Comparison of ENCODE assay signal across 8 mouse cellular contexts in the genomic region with DNA sequence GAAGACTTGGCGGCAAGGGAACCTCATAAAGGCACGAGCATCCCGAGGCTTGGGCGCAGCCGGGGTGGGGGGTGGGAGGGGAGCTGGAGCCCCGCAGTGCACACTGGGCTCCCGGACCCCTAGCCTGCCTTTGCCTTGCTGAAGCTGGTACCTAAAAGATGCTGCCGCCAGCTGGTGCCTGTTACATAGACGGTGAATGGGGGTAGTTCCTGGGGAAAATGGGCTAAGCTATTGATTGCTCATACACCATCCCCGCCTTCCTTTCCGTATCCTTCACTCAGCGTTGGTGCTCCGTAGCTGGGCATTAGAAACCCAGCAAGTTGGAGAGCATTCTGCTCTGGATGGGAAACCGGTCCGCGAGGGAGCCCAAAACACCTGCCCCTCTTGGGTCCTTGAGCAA. TPM values are rescaled to one million over a fixed set of nuclear protein-coding genes. Genes with fewer than 3 reads are reported as not detected.
DNase-seq lines count a peak whose midpoint lies in the region; ATAC-seq and TF ChIP-seq lines count a peak whose summit lies in the region.

No protein-coding gene starts in this region.

- no peak for TF ChIP-seq POLR2A in thymus, adult 2 months (IDR thresholded peaks at IDR 0.05; ENCODE audit: control insufficient read depth, extremely low read depth, insufficient read depth, low read length, poor library complexity)

- CTCF ChIA-PET in Patski (lab: Charles Lee), result interaction anchor here (0.9 to 1.2 kb wide), 4 partner anchors 10 to 240 kb away, joined by 3 to 4 read pairs (median 3); no protein-coding TSS in a partner anchor

- peak overlapping the region; percentile 36; the same call in 1 of the 2 replicates for H3K9ac ChIP-seq in hindbrain, embryonic 12.5 days

- peak overlapping the region; percentile 56 for H3K4me3 ChIP-seq in gastrocnemius, adult 2 months
- peak overlapping the region; percentile 35 for H3K4me3 ChIP-seq in hindbrain, embryonic 12.5 days
- no peak overlapping the region for H3K4me3 ChIP-seq in thymus, adult 2 months (ENCODE audit: control insufficient read depth, insufficient read depth, low read length)

- H3K4me1 ChIP-seq in hindbrain, embryonic 12.5 days, result peaks cover 27% of the 10 kb centered on the region
- peaks cover 33% of the 10 kb centered on the region for H3K4me1 ChIP-seq in thymus, adult 2 months (replicated peaks; ENCODE audit: control insufficient read depth, insufficient read depth, low read length)

- ATAC-seq in Patski, result peak; percentile 49
- ATAC-seq in hindbrain, embryonic 12.5 days (ENCODE audit: low FRiP score), result peak; percentile 33
- ATAC-seq in megakaryocyte progenitor cell, adult 5-6 weeks (replicated peaks; ENCODE audit: poor library complexity), result 0 out of 2 replicates have a peak, but pooled peaks have one; percentile 9

- H3K9me3 ChIP-seq in hindbrain, embryonic 12.5 days (replicated peaks), result no peaks in the 10 kb centered on the region

- 0% methylated on average over 16 of the region's 16 CpGs for WGBS in hindbrain, embryonic 12.5 days
- WGBS in thymus, adult 2 months, result 9% methylated on average over 16 of the region's 16 CpGs

- H3K4me2 ChIP-seq in hindbrain, embryonic 12.5 days (replicated peaks), result peak overlapping the region; percentile 56

- in situ Hi-C loops in Patski (cut with MboI; ENCODE audit: low pct_unique_long_range_greater_than_20kb), result loop anchor here (10.0 to 25.0 kb wide), 2 partner anchors 233 to 589 kb away; no protein-coding TSS in a partner anchor

- intact Hi-C loops in gastrocnemius, adult 2 months (cut with DNase I), result no loop called here

- POLR2A ChIA-PET in Patski (lab: Charles Lee), result interaction anchor here (1.6 kb wide), 1 partner anchor 10 kb away, joined by 9 read pairs; no protein-coding TSS in a partner anchor

- H3K27me3 ChIP-seq in Patski, result no peaks in the 10 kb centered on the region
- H3K27me3 ChIP-seq in hindbrain, embryonic 12.5 days, result peaks cover 84% of the 10 kb centered on the region
- H3K27me3 ChIP-seq in thymus, adult 2 months (ENCODE audit: control insufficient read depth, insufficient read depth, low read length), result peaks cover 27% of the 10 kb centered on the region

- DNase-seq in gastrocnemius, adult 2 months, result no peak
- no peak for DNase-seq in gastrocnemius, adult 18-20 months (ENCODE audit: low spot score)
- DNase-seq in Patski (ENCODE audit: low read depth, low spot score) (no peak), MN1 (ENCODE audit: low spot score) (no peak)
- DNase-seq in thymus, adult 2 months, result no peak
- no peak for DNase-seq in urinary bladder, adult 2 months (ENCODE audit: low spot score)

- H3K27ac ChIP-seq in gastrocnemius, adult 2 months, result no peak overlapping the region
- H3K27ac ChIP-seq in hindbrain, embryonic 12.5 days, result peak overlapping the region; percentile 67
- H3K27ac ChIP-seq in thymus, adult 2 months (ENCODE audit: control insufficient read depth, insufficient read depth, low read length), result no peak overlapping the region

- TF ChIP-seq CTCF in gastrocnemius, adult 2 months (IDR thresholded peaks at IDR 0.05), result no peak
- TF ChIP-seq CTCF in Patski (IDR thresholded peaks at IDR 0.05), result no peak
- TF ChIP-seq CTCF in thymus, adult 2 months (IDR thresholded peaks at IDR 0.05; ENCODE audit: borderline replicate concordance, control insufficient read depth, extremely low read depth, insufficient read depth, low read length, poor library complexity), result no peak

- no peaks in the 10 kb centered on the region for H3K36me3 ChIP-seq in hindbrain, embryonic 12.5 days
- no peaks in the 10 kb centered on the region for H3K36me3 ChIP-seq in thymus, adult 2 months (ENCODE audit: control insufficient read depth, insufficient read depth, low read length)

RNA-seq across cellular contexts. Expression of a gene that starts 0.4 kb away (rescaled TPM):
- not detected for total RNA-seq in gastrocnemius, adult 2 months (2021)
- not detected for total RNA-seq in gastrocnemius, adult 18-20 months (2021)
- polyA plus RNA-seq in Patski (2021), result 27.0 TPM
- polyA plus RNA-seq in hindbrain, embryonic 12.5 days (2016; fragmentation: Nextera tagmentation; extraction: Ambion mirVana), result 22.7 and 25.8 TPM in 2 replicates
- total RNA-seq in megakaryocyte progenitor cell, adult 5-6 weeks (2015), result not detected in 2 replicates
- total RNA-seq in megakaryocyte progenitor cell, adult 5-6 weeks (2017), result not detected in 2 replicates
- polyA plus RNA-seq in thymus, adult 2 months (2012; rRNA removed), result 0.05 TPM in 1 of 2 replicates, not detected in the other
- polyA plus RNA-seq in urinary bladder, adult 2 months (2012; rRNA removed), result 0.03 TPM in 1 of 2 replicates, not detected in the other

RNA-seq across cellular contexts. Expression of a gene that starts 8.6 kb away (rescaled TPM):
- 10 to 100 TPM; 14.6 to 15.6 TPM for total RNA-seq in gastrocnemius, adult 2 months (2021)
- total RNA-seq in gastrocnemius, adult 18-20 months (2021), result 10 to 100 TPM; 14.8 to 15.2 TPM
- 29.8 TPM for polyA plus RNA-seq in Patski (2021)
- polyA plus RNA-seq in hindbrain, embryonic 12.5 days (2016; fragmentation: Nextera tagmentation; extraction: Ambion mirVana), result 41.5 and 46.2 TPM in 2 replicates
- 21.2 and 25.5 TPM in 2 replicates for total RNA-seq in megakaryocyte progenitor cell, adult 5-6 weeks (2015)
- 17.0 and 18.9 TPM in 2 replicates for total RNA-seq in megakaryocyte progenitor cell, adult 5-6 weeks (2017)
- polyA plus RNA-seq in thymus, adult 2 months (2012; rRNA removed), result 51.3 and 54.8 TPM in 2 replicates
- 23.7 and 27.9 TPM in 2 replicates for polyA plus RNA-seq in urinary bladder, adult 2 months (2012; rRNA removed)

Comparison
In these comparisons a context has a peak if more than half of its experiments do, and no peak if none do; other contexts are left out.
1. RNA of a gene that starts 0.4 kb away (polyA plus RNA-seq): 27.0 TPM in Patski (single experiment) and 22.7 to 25.8 TPM in hindbrain, embryonic 12.5 days; 0.05 TPM in thymus, adult 2 months and 0.03 TPM in urinary bladder, adult 2 months; every median in the first group is over 10 times any median in the second.
2. Peak in every context shown above with its lines, with median percentiles within 50 percentile points of each other: ATAC-seq.